Mouse (Mus musculus) liver, embryonic 15.5 days (tissue): ENCODE measurements around the gene Nfam1. TPM values are rescaled to one million over a fixed set of nuclear protein-coding genes. Genes with fewer than 3 reads are reported as not detected.

Experiments used
- ATAC-seq: fragments of 200-750 bp; cut with Nextera tagmentation; 2 replicates; pipeline ENCODE4 v1.8.0; 2017; ENCODE audit warnings: moderate number of reproducible peaks, mild to moderate bottlenecking, moderate library complexity; ENCODE audit not compliant: insufficient read depth
- H3K27ac ChIP-seq: fragments of 300-500 bp; sonication (generic); replicated peaks from 2 replicates; pipeline ENCODE4 v1.5.1; 2015; ENCODE audit warnings: mild to moderate bottlenecking, inconsistent platforms
- H3K27me3 ChIP-seq: fragments of 300-500 bp; sonication (generic); 2 replicates; pipeline ENCODE4 v1.6.1; 2015; ENCODE audit warnings: mild to moderate bottlenecking, inconsistent platforms
- H3K36me3 ChIP-seq: fragments of 300-500 bp; sonication (generic); replicated peaks from 2 replicates; pipeline ENCODE4 v1.6.1; 2015; ENCODE audit warnings: moderate library complexity, mild to moderate bottlenecking, inconsistent platforms
- H3K4me1 ChIP-seq: fragments of 300-500 bp; sonication (generic); replicated peaks from 2 replicates; pipeline ENCODE4 v1.6.1; 2015; ENCODE audit warnings: inconsistent platforms
- H3K4me2 ChIP-seq: fragments of 300-500 bp; sonication (generic); 2 replicates; pipeline ENCODE4 v1.6.1; 2015; ENCODE audit warnings: moderate library complexity, mild to moderate bottlenecking, inconsistent platforms
- H3K4me3 ChIP-seq: fragments of 300-500 bp; sonication (generic); replicated peaks from 2 replicates; pipeline ENCODE4 v1.5.1; 2015; ENCODE audit warnings: mild to moderate bottlenecking, inconsistent platforms
- H3K9ac ChIP-seq: fragments of 300-500 bp; sonication (generic); 2 replicates; pipeline ENCODE4 v1.6.1; 2015; ENCODE audit warnings: moderate library complexity, mild to moderate bottlenecking, inconsistent platforms
- H3K9me3 ChIP-seq: fragments of 300-500 bp; sonication (generic); replicated peaks from 2 replicates; pipeline ENCODE4 v1.6.1; 2016; ENCODE audit warnings: inconsistent platforms
- WGBS: fragments of 180-500 bp; shearing (Covaris S2); methylation state at CpG from one replicate; pipeline ENCODE4 v1.1.7; 2015; ENCODE audit warnings: mixed read lengths; ENCODE audit not compliant: insufficient replicate concordance; 5-methylcytosine and 5-hydroxymethylcytosine counted together
- polyA plus RNA-seq: library from polyadenylated mRNA; unstranded; fragments of >200 nt; fragmentation: Nextera tagmentation; extraction: Ambion mirVana; gene quantifications from 2 replicates; pipeline ENCODE4 v1.2.1, GENCODE M21; 2015

Nfam1 gene
- polyA plus RNA-seq, 1 experiment from 2014 or later = 12.1 TPM

DNA sequence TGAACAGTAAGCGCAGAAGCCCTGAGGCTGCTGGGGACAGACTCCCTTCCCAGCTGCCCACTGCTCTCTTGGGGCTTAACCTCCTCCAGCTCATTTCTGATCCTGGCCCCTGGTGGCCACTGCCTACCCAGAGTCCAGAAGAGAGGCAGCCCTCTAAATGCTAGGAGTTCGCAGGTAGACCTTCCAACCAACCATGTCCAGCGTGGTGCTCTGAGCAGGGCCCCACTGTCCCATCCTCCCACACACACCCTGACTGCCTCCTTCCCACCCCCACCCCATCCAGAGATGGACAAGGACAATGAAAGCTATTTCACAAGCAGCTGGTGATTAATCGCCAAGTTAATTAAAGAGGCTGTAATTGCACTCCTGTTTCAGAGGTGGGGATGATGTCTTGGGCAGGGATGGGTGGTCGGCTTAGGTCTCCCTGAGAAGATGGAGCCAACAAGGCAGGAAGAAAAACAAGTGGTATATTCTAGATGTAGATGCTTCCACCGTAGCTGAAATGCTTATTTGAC is 43.9 kb downstream of the Nfam1 start:
- no peak for ATAC-seq
- Histone ChIP-seq H3K4me2 (no peak overlapping the region), H3K36me3 (no peaks in the 10 kb centered on the region), H3K4me1 (peaks cover 15% of the 10 kb centered on the region), H3K9me3 (no peaks in the 10 kb centered on the region), H3K27me3 (peaks cover 69% of the 10 kb centered on the region), H3K27ac (no peak overlapping the region), H3K4me3 (no peak overlapping the region), H3K9ac (no peak overlapping the region)
- 54% methylated on average over 6 of the region's 6 CpGs for WGBS

DNA sequence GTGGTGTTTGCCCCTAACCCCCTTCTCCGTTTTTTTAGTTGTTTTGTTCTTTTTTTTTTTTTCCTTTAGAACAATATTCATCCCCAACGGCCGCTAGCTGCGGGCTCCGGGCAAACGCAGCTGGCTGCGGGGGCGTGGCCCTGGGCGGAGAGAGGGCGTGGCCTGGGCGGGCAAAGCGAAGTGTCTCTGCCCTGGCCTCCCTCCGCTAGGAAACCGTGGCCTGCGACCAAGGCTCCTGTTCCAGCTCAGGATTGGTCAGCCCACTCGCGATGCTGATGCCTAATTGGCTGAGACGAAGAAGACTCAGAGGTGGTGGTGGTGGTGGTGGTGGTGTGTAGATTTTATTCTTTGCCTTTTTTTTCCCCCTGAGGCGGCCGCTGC is 45.4 kb downstream of the Nfam1 start, which contains the start of gene Tcf20:
Gene Tcf20, minus strand, starts transcription at position 141 of the 381 bp plus-strand sequence.
- WGBS = 1% methylated on average over 20 of the region's 20 CpGs
- H3K9ac ChIP-seq = no peak within 1 kb of the TSS; the same call in 1 of the 2 replicates

DNA sequence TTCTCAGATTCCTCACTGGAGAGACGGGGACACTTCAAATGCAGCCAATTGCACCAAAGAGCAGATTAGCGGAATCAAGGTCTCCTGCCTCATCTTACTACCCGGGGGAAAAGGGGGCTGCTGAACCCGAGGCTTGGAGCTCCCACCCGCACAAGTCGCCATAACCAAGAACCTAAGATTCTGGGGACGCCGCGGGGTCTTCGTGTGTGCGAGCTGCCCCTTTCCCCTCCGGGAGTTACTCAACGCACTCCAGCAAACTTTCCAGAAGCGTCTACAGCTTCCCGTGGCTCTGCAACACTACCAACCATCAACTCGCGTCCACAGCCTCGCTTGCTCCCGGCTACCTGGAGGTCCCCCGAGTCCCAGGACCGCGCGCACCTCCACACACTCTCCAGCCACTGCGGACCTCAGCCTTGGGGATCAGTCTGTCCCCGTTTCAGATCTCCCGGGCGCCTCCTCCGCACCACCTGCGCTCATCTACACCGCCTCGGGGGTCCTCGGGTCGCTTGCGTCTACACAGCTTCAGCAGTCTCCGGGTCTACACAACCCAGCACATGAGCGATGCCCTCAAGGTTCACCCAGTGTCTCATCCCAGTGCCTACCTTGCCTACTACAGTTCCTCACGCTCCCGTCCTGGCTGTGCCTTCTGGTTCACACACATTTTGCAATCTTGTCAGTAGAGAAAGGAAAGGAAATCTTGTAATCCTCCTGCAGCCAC is 45.9 kb downstream of the Nfam1 start:
- Histone ChIP-seq H3K36me3 (no peaks in the 10 kb centered on the region), H3K27me3 (peaks cover 90% of the 10 kb centered on the region), H3K4me1 (peaks cover 15% of the 10 kb centered on the region), H3K9me3 (no peaks in the 10 kb centered on the region), H3K4me3 (peak overlapping the region; percentile 47), H3K27ac (no peak overlapping the region), H3K9ac (no peak overlapping the region; the same call in 1 of the 2 replicates), H3K4me2 (peak overlapping the region; percentile 74)
- ATAC-seq = no peak
- WGBS = 3% methylated on average over 38 of the region's 38 CpGs

More for the DNA sequence above, 45.4 kb downstream of the Nfam1 start, which contains the start of gene Tcf20:
- Histone ChIP-seq H3K4me1 (peaks cover 15% of the 10 kb centered on the region), H3K27me3 (peaks cover 85% of the 10 kb centered on the region), H3K4me2 (peak within 1 kb of the TSS; percentile 74), H3K4me3 (peak within 1 kb of the TSS; percentile 47), H3K27ac (no peak within 1 kb of the TSS), H3K36me3 (no peaks in the 10 kb centered on the region), H3K9me3 (no peaks in the 10 kb centered on the region)
- peak; percentile 78 for ATAC-seq

DNA sequence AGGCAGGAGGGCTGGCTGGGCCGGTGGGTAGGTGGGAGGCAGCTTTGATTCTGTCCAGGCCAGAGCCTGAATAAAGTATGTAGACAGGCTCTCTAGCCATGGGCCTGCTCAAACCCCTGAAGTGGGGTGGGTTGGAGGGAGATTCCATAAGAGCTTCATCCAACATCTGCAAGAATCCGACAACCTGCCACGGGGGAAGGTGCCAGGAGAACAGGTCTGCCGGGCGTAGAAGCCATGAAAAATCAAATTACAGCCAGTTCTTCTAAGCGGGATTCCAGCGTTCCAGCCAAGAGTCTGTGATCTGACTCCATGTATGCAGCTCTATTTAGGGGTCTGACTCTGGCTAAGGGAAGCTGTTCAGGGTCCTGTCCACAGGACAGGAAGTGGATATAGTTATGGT is 48.5 kb downstream of the Nfam1 start:
- no peak for ATAC-seq
- Histone ChIP-seq H3K4me1 (peaks cover 15% of the 10 kb centered on the region), H3K9me3 (no peaks in the 10 kb centered on the region), H3K27ac (no peak overlapping the region), H3K36me3 (no peaks in the 10 kb centered on the region), H3K4me3 (no peak overlapping the region), H3K27me3 (peaks cover 86% of the 10 kb centered on the region), H3K4me2 (no peak overlapping the region), H3K9ac (no peak overlapping the region)
- 60% methylated on average over 7 of the region's 7 CpGs for WGBS

DNA sequence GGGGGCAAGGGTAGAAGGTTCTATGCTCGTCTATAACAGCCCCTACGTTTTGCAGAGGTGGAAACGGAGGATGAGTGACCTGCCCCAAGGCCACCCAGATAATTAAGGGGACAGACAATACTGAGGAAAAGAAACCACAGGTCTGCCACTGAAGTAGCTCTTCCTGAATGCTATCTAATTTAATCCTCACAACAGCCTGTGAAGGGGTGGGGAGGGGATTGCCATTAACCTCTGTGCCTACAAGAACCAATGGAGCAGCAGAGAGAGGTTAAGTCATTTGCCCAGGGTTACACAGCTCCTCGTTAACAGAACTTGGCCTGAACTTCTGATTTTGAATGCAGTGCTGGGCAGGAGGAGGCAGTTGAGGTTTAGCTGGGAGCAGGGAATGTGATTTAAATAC is 49.0 kb downstream of the Nfam1 start:
- Histone ChIP-seq H3K36me3 (no peaks in the 10 kb centered on the region), H3K9me3 (no peaks in the 10 kb centered on the region), H3K4me1 (peaks cover 15% of the 10 kb centered on the region), H3K4me2 (no peak overlapping the region), H3K4me3 (no peak overlapping the region), H3K9ac (no peak overlapping the region), H3K27me3 (peaks cover 81% of the 10 kb centered on the region), H3K27ac (no peak overlapping the region)
- no peak for ATAC-seq
- WGBS = 20% methylated on average over 4 of the region's 4 CpGs

DNA sequence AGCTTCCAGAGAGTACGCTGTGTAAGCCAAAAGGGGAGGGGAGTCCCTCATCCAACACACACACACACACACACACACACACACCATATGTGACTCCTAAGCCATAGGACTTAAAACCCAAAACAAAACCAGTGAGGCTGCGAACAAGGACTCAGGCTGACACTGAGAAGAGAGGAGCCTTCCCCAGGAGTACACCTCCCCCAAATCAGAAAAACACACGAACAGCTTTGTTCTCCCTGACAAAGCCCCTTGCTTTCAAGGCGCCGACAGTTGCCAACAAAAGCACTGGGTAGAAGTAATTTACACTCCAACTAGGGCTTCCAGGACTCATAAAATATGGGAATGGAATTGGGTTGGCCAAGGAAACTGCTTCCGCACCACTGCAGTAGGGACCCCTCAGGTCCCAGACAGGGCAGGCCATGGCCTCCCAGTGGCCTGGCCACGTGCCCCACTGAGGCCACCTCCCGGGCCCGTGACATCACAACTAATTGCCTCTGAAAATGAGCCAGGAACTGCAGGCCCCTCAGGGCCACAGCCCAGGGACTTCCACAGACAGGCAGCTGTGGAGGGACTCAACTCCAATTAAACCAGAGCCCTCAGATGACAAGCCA is 49.6 kb downstream of the Nfam1 start:
- no peak overlapping the region for H3K27ac ChIP-seq
- WGBS = 40% methylated on average over 9 of the region's 9 CpGs
- ATAC-seq = no peak

DNA sequence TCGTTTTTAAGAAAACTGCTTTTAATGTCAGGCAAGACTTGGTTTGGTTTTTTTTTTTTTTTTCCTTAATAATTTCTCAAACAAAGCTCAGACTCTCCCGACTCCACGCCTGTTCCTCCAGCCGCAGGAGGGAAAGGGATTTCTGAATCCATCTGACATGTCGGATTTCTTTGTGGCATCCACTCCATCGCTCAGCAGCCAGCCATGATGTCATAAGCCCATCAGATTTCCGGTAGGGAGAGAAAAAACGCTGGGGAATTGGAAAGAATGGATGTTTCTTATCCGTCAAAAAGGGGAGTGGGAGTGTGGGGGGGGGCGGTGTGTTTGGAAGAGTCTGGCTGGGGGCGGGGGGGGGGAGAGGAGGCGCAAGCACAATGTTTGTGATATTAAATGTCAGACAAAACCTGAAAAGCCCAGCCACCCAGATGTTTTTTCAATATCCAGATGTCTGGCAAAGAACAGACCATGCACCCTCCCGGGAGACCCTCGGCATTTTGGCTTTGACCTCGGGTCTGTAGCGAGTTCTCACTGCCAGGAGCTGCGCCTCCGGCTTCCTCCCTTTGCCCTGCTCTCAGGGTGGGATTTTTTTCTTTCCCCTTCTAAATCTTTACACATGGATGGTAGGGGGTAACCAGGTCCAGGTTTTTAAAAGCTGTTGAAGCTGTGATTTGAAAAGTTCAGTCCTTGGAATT is 50.2 kb downstream of the Nfam1 start:
- H3K4me1 ChIP-seq = peaks cover 10% of the 10 kb centered on the region
- no peak overlapping the region for H3K4me2 ChIP-seq
- no peak overlapping the region for H3K27ac ChIP-seq
- H3K4me3 ChIP-seq = no peak overlapping the region
- H3K9ac ChIP-seq = no peak overlapping the region
- no peaks in the 10 kb centered on the region for H3K9me3 ChIP-seq
- H3K36me3 ChIP-seq = no peaks in the 10 kb centered on the region
- no peak for ATAC-seq
- 34% methylated on average over 18 of the region's 18 CpGs for WGBS
- peaks cover 69% of the 10 kb centered on the region for H3K27me3 ChIP-seq

More for the DNA sequence above, 49.6 kb downstream of the Nfam1 start:
- no peak overlapping the region for H3K4me2 ChIP-seq
- H3K4me1 ChIP-seq = peaks cover 15% of the 10 kb centered on the region
- no peaks in the 10 kb centered on the region for H3K9me3 ChIP-seq
- H3K4me3 ChIP-seq = no peak overlapping the region
- H3K36me3 ChIP-seq = no peaks in the 10 kb centered on the region
- H3K9ac ChIP-seq = no peak overlapping the region
- peaks cover 75% of the 10 kb centered on the region for H3K27me3 ChIP-seq

DNA sequence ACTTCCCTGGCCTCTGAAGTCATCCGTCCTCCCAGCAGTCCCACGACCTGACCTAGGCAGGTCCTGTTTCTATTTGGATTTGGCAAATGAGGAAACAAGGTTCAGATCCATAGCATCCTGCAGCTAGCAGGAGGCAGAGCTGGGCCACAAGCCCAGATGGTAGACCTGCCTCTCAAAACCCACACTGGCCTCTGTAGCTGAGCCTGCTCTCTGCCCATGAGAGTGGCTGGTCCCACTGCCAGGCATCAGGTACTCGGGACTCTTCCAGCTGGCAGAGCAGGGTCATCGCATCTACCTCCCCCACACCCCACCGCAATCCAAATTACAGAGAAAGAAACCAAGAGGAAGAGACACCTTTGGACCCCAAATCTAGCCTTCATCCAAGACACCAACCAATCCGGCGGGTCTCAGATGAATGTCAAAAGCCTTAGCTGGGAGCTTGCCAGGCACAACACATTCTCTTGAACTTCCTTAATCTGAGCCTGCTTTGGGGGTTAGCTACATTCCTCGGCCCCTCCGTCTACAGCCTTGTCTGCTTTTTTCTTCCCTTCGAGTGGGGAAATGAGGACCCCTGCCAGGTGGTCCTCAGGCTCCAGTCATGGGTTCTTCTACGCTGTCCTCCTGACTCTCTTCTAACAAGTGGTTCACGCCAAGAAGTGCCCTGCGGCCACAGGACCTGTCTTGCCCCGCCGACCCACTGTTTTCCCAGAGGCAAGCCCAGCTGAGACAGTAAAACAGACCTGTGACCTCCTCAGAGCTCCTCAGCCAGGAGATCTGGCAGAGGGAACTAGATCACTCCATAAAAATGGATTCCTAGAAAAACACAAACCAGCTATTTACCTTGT is 51.2 kb downstream of the Nfam1 start:
- Histone ChIP-seq H3K9ac (no peak overlapping the region), H3K9me3 (no peaks in the 10 kb centered on the region), H3K4me2 (no peak overlapping the region), H3K27me3 (peaks cover 59% of the 10 kb centered on the region), H3K36me3 (no peaks in the 10 kb centered on the region), H3K4me3 (no peak overlapping the region), H3K4me1 (peaks cover 1% of the 10 kb centered on the region; the same call in 1 of the 2 replicates), H3K27ac (no peak overlapping the region)
- 36% methylated on average over 15 of the region's 15 CpGs for WGBS
- no peak for ATAC-seq

DNA sequence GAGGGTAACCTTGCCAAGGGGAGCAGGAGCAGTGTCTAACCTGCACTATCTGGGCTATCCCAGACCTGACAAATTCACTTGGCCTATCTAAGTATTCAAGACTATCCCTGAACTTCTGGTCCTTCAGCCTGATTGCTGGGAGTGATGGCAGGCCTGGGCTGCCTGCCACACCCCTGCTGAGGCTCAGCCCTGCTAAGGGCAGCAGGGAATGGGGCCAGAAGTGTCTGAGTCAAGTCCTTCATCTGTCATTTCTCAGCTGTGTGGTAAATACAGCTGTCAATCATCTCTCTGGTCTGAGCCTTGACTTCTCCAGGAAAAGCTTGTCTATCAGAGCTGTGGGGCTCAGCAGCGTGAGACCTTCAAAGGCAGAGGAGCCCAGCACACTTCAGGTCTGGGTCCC is 53.6 kb downstream of the Nfam1 start:
- Histone ChIP-seq H3K4me2 (no peak overlapping the region), H3K36me3 (no peaks in the 10 kb centered on the region), H3K9me3 (no peaks in the 10 kb centered on the region), H3K4me3 (no peak overlapping the region), H3K9ac (no peak overlapping the region), H3K27ac (no peak overlapping the region), H3K27me3 (peaks cover 35% of the 10 kb centered on the region), H3K4me1 (no peaks in the 10 kb centered on the region)
- 46% methylated on average over 1 of the region's 1 CpGs for WGBS
- no peak for ATAC-seq

DNA sequence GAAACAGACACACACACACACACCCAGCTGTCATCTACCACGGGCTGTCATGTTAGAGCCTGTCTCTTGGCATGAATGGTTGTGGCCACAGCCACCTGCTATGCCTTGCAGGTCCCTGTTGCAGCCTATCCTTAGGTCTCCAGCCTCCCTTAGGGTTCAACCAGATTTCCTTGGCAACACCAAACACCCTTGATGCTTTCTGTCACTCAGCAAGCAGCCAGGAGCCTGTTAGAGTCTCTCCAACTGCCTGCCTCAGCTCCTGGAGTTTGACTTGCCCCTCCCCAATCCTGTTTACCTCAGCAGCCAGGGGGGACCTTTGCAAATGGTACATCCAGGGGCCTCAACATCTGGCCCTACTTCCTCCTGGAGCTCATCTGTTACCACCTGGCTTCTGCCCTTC is 58.6 kb downstream of the Nfam1 start:
- Histone ChIP-seq H3K9ac (no peak overlapping the region), H3K4me3 (no peak overlapping the region), H3K4me2 (no peak overlapping the region), H3K4me1 (no peaks in the 10 kb centered on the region), H3K27me3 (no peaks in the 10 kb centered on the region), H3K36me3 (no peaks in the 10 kb centered on the region), H3K27ac (no peak overlapping the region), H3K9me3 (no peaks in the 10 kb centered on the region)
- no peak for ATAC-seq
- WGBS = 25% methylated on average over 1 of the region's 1 CpGs
